Mouse (Mus musculus) yolk sac, embryonic 10.5 days (tissue): ENCODE measurements around the gene Proser1.
A peak's percentile ranks its signal among the peaks of the same experiment; 100 is the strongest.

Source experiments
- DNase-seq: peaks from one replicate; pipeline ENCODE4 v3.0.0-alpha.2; 2017; ENCODE audit warnings: low spot score

The Proser1 gene

DNA sequence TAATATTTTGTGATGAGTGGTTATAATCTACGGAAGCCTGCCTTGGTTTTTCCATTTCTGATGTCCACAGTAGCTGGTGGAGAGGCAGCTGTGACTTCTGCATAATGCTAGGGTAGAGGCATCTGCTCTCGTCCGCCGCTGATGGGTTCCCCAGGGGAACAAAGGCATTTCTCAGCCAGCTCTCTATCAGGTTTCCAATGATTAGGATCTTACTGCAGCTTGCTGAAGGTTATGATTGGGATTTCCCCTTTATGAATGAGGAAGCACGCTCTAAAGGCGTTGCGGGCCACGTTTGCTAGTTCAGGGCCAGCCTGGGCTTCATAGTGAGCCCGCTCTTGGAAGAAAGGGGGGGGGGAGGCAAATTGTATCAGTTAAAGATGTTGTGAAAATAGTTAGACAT lies 3.0 kb downstream of the Proser1 start:
- no peak for DNase-seq

DNA sequence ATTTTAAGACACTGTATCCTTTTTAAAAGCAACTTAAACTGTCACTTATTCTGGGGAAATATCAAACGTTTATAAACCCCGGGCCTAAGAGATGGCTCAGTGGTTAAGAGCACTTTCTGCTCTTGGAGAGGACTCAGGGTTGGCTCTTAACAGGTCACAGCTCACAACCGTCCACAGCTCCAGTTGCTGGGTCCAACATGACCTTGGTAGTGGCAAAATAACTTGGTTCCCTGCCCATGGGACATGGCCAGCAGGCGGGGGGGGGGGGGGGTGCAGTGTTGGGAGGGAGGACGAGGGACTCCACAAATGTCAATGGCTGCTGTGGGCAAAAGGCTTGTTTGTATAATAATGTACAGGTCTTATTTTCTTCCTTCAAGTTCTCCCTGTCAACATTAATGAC lies 3.9 kb downstream of the Proser1 start:
- no peak for DNase-seq

DNA sequence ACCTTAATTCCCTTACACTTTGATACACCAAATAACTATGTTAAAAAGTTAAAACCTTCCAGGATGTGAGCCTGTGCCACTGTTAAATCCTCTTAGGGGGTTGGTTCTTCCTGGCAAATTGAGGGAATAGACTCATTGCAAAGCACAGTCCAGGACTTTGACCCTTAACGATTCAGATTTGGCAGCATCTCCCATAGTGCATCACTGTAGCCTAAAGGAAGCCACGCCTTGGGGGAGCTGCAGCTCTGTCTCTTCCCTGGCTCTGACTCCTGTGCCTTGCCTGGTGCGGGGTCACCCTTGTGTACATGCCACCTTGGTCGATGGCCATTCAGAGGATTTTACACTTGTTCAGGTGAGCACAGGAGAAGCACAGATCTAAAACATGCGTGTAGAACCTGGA lies 6.2 kb downstream of the Proser1 start:
- DNase-seq = no peak

- no peak for DNase-seq
These were observed 8.6 kb downstream of the Proser1 start for GRCm38 (mm10) chr3:53472061-53472460.

DNA sequence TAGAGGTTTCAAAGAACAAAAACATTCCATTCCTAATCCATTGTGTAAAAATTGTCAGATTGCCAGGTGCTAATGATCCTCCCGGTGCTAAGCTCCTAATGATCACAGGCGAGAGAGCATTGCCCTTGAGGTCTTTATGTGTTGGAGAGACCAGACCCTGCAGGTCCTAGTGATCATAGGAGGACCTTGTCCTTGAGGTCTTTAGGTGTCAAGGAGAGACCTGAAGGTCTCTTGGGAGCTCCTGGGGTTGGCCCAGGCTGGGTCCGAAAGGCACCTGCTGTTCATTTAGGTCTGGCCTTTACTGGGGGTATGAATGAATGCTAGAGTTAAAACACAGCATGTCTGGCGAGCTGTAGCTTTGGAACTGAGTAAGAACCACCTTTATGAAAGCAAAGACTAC lies 10.7 kb downstream of the Proser1 start:
- no peak for DNase-seq

DNA sequence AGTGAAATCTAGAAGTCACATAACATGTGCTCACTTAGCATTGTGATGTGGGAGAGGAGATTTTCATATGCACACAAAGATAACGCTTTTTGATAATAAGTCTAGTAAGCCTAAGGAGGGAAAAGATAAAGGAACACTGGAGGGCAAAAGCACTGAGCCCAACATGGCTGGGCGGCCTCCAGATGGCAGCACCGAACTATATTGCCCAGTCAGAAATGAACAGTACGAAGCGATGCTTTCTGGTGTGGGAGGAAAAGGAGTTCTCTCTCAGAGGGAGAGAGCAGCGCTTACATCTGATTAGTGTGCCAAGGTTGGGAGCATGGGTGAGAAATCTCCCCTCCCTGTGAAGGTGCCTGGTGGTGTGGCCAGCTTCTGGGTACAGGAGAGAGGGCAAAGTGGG lies 12.4 kb downstream of the Proser1 start:
- DNase-seq = no peak

GRCm38 (mm10) chr3:53477468-53477867 lies 14.0 kb downstream of the Proser1 start:
- no peak for DNase-seq

GRCm38 (mm10) chr3:53478419-53479046 lies 15.1 kb downstream of the Proser1 start:
- DNase-seq = no peak

DNA sequence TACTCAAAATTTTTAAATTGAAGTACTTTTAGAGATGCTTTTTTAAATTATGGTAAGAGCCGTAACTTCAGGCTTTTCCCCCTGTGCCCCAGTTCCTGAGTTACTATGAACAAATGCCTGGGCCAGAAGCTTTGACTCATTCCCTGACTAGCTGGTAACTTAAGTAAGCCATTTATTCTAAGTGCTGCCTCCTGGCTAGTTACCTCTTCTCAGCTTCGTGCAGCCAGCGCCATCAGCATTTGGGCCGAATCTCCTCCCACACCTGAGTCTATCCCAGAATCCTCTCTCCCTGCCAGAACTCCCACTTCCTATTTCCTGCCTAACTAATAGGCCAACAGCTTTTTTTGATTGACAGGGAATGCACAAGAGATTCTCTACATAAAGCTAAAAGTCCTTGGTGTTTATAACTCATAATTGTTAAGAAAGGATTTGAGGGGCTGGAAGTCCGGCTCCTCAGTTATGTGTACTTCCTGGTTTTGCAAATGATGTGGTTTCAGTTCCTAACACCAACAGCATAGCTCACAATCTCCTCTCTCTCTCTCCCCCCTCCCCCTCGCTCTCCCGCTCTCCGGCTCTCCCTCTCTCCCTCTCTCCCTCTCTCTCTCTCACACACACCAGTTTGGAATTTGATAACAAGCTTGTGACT lies 20.1 kb downstream of the Proser1 start:
- DNase-seq = no peak

DNA sequence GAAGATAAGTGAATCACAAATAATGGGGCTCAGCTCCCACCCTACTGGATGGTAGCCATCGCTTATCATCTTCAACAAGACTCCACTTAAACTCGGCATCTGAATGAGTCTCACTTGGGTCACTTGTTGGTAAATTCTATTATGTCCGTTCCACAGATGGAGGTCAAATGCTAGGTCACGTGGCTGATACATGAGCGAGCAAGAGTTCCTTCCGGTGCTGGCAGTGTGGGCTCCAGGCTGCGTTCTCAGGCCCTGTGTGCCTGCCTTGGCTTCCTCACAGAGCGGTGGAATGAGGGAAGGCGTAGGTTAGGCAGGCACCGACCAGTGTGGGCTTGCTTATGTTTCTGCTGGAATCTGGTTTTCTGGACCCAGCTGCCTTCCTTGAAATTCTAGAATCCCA lies 23.1 kb downstream of the Proser1 start:
- no peak for DNase-seq

DNA sequence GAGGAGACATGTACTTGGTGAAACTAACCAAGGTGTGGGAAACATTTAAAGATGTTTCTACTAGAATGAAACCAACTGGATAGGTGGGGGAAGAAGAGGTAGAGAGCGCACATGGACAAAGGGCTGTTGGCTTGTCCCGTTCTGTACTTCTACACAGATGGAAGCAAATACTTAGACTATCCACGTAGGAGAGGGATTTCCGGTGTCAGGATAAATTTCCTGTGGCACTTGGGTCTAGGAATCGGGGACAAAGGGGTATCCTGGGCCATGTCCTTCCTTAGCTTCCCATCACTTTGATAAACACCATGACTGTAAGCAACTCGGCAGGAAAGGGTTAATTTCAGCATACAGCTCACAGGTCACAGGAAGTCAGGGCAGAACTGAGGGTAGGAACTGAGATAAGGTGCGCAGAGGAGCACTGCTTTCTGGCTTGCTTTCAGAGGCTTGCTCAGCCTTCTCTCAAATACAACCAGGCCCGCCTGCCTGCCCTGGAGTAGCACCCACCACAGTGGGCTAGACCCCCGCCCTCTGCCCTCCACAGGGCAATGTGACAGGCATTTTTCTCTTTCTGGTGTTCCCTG lies 23.6 kb downstream of the Proser1 start:
- peak; percentile 43 for DNase-seq

DNA sequence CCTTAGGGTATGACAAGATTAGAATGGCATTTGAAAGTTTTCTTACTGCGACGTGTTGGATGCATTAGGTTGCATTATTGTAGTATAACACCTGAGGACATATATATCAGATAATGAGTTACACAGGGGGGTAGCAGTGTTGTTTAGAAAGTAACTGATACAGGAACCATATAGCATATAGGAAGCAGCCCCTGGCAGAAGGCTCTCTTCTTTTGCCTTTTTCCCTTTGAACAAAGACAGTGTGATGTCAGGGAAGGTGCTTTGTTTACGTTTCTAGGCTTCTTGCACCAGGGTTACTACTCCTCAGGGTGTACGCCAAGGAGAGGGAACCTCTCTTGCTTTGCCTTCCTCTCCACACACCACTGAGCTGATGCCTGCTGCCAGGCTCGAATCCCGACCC lies 24.9 kb downstream of the Proser1 start, which contains the start of gene Stoml3:
Gene Stoml3, plus strand, starts transcription at position 301 of the 400 bp plus-strand sequence.
- DNase-seq = no peak

DNA sequence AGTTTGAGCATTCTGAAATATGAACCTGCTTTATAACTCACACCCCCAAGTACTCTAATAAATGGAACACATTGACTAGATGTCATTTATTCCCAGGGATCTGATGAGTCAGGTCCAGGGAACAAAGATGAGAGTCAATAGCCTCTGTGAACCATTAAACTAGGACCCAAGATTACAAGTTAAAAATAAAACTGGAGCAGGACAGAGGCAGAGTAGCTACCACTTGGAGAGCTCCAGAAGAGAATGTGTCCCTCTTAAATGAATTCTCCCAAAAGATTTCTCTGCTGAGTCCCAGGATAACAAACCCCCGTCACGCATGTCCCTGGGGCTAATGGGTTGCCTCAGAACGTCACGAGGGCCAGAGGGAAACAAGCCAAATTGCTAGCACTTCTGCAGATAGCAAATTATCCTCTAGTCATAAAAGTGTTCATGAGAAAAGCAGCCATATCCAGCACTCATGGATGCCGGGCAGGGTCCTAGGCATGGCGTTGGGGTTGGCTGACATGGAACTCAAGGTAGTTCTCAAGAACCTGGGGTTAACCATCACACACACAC lies 35.0 kb downstream of the Proser1 start:
- peak; percentile 30 for DNase-seq

DNA sequence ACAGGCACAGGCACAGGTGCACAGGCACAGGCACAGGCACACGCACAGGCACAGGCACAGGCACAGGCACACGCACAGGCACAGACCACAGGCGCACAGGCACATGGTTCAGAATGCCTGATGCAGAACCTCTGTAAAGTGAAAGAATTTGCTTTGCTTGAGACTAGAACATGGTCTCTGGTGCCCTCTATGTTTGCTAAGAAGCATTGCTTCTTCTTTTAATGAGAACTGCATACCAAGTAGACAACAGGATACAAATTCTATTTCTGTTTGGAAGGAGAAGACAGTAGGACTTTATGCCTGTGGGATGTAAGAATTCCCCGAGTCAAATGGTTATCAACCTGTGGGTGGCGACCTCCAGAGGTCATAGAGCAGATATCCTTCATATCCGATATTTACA lies 39.0 kb downstream of the Proser1 start:
- DNase-seq = no peak

DNA sequence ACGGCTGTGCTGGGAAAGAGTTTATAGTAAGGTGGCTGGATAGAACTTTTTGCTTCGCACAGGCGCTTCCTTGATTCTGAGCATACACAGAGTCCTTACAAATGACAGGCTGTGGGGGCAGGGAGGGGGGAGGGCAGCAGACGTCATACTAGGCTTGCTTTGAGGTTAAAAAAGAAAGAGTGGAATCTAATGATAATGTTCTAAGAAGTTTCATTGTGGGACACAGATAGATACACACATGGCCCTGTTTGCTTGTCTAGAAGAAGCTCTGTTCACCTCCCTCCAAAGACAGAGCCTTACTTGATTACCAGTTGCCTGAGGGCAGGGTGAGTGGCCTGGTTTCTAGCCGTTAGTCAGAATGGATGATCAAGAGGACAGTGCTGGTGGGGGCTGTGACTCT lies 49.6 kb downstream of the Proser1 start:
- peak; percentile 19 for DNase-seq

- no peak for DNase-seq
These were observed 51.0 kb downstream of the Proser1 start for GRCm38 (mm10) chr3:53514221-53515065.

GRCm38 (mm10) chr3:53522794-53523193 lies 59.3 kb downstream of the Proser1 start:
- no peak for DNase-seq

- DNase-seq = peak; percentile 72
These were observed 62.3 kb downstream of the Proser1 start for GRCm38 (mm10) chr3:53525737-53526136.

GRCm38 (mm10) chr3:53530305-53530704 lies 66.8 kb downstream of the Proser1 start:
- no peak for DNase-seq
